Mouse (Mus musculus) forebrain, embryonic 10.5 days (tissue): Measurements from ENCODE around the gene Stim1. TPM values are rescaled to one million over a fixed set of nuclear protein-coding genes. Genes with fewer than 3 reads are reported as not detected.
"Not testable (repeated sequence)": the region's sequence is repeated elsewhere in the genome, so short reads cannot be mapped to it uniquely, and the experiment has no call there.

Experiments
- DNase-seq: peaks from one replicate; pipeline ENCODE4 v3.0.0-alpha.2; 2017; ENCODE audit warnings: low spot score; ENCODE audit errors: extremely low spot score
- H3K27ac ChIP-seq: fragments of 300-500 bp; sonication (generic); 2 replicates; pipeline ENCODE4 v1.5.1; 2016; ENCODE audit warnings: mild to moderate bottlenecking
- H3K27me3 ChIP-seq: fragments of 300-500 bp; sonication (generic); 2 replicates; pipeline ENCODE4 v1.6.1; 2016; ENCODE audit warnings: mild to moderate bottlenecking; ENCODE audit not compliant: poor library complexity, severe bottlenecking
- H3K36me3 ChIP-seq: fragments of 300-500 bp; sonication (generic); replicated peaks from 2 replicates; pipeline ENCODE4 v1.6.1; 2016; ENCODE audit warnings: mild to moderate bottlenecking, moderate library complexity
- H3K4me1 ChIP-seq: fragments of 300-500 bp; sonication (generic); 2 replicates; pipeline ENCODE4 v1.6.1; 2016
- H3K4me3 ChIP-seq: fragments of 300-500 bp; sonication (generic); 2 replicates; pipeline ENCODE4 v1.5.1; 2016; ENCODE audit warnings: mild to moderate bottlenecking, moderate library complexity
- H3K9me3 ChIP-seq: fragments of 300-500 bp; sonication (generic); 2 replicates; pipeline ENCODE4 v1.6.1; 2016; ENCODE audit warnings: mild to moderate bottlenecking, moderate library complexity
- WGBS: fragments of 180-500 bp; shearing (Covaris S2); methylation state at CpG from one replicate; pipeline ENCODE4 v1.1.7; 2016; 5-methylcytosine and 5-hydroxymethylcytosine counted together
- polyA plus RNA-seq: library from polyadenylated mRNA; unstranded; fragments of >200 nt; fragmentation: Nextera tagmentation; extraction: Ambion mirVana; gene quantifications from 2 replicates; pipeline ENCODE4 v1.2.1, GENCODE M21; 2016

Gene Stim1
- polyA plus RNA-seq, 1 experiment from 2014 or later = 11.7 TPM

DNA sequence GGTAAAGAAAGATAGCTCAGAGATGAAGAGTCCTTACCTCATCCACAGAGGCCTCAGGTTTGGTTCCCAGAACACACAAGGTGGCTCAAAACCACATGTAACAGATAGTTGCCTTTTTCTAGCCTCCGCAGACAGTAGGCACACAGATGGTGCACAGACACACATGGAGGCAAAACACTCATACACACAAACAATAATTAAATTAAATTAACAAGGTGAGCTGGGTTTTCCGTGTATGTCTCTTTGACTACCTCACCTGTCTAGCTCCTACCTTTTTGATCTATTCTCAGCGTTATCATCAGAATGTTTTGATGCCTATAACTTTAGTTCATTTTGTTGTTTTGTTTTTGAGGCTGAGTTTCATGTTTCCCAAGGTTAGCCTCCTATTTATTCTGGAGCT is 11.7 kb upstream of the Stim1 start, which contains the start of gene Rhog:
TSS of gene Rhog (minus strand) at position 101 of the 400 bp plus-strand sequence.
- no peak for DNase-seq
- no peaks in the 10 kb centered on the region for H3K9me3 ChIP-seq
- WGBS = 84% methylated on average over 3 of the region's 3 CpGs
- no peak within 1 kb of the TSS for H3K4me3 ChIP-seq
- H3K4me1 ChIP-seq = peaks cover 5% of the 10 kb centered on the region
- no peaks in the 10 kb centered on the region for H3K36me3 ChIP-seq
- no peak within 1 kb of the TSS for H3K27ac ChIP-seq
- H3K27me3 ChIP-seq = no peaks in the 10 kb centered on the region

DNA sequence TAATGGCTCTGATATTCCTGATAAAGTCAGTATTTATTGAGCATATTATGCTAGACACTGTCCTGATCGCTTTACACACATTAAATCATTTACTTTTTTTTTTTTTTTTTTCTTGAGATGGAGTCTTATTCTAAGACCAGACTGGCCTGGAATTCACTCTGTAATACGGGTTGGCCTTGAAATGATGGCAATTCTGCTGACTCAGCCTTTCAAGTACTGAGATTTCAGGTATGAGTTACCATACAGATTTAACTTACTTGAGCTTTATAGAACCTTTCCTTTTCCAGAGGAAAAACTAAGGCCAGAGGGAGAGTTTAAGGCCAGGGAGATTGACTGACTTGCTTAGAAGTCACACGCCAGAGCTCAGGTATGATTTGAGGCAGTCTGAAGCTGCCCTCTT is 11.0 kb upstream of the Stim1 start:
- H3K4me1 ChIP-seq = no peaks in the 10 kb centered on the region
- 84% methylated on average over 3 of the region's 3 CpGs for WGBS
- no peak for DNase-seq

DNA sequence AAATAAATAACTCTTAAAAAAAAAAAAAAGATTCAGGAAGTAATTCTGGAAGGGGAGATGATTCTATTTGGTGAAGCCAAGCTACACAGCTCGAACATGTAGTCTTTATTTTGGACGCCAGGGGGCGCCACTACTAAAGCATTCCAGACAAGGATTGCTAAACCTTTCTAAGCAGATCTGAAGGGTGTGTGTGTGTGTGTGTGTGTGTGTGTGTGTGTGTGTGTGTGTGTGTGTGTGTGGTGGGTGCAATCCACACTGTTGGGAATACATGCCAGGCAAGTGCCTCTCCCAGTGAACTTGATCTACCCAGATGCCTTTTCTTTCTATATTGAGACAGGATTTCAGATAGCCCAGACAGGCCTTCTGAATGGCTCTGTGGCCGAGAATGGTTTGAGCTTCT is 9.4 kb upstream of the Stim1 start:
- no peak overlapping the region for H3K4me3 ChIP-seq
- H3K9me3 ChIP-seq = no peaks in the 10 kb centered on the region
- H3K4me1 ChIP-seq = no peaks in the 10 kb centered on the region
- no peak overlapping the region for H3K27ac ChIP-seq
- DNase-seq = peak; percentile 75
- no peaks in the 10 kb centered on the region for H3K27me3 ChIP-seq
- H3K36me3 ChIP-seq = no peaks in the 10 kb centered on the region
- 22% methylated on average over 4 of the region's 4 CpGs for WGBS

More for the DNA sequence above, 11.0 kb upstream of the Stim1 start:
- Histone ChIP-seq H3K36me3 (no peaks in the 10 kb centered on the region), H3K27ac (no peak overlapping the region), H3K9me3 (no peaks in the 10 kb centered on the region), H3K27me3 (no peaks in the 10 kb centered on the region), H3K4me3 (no peak overlapping the region)

DNA sequence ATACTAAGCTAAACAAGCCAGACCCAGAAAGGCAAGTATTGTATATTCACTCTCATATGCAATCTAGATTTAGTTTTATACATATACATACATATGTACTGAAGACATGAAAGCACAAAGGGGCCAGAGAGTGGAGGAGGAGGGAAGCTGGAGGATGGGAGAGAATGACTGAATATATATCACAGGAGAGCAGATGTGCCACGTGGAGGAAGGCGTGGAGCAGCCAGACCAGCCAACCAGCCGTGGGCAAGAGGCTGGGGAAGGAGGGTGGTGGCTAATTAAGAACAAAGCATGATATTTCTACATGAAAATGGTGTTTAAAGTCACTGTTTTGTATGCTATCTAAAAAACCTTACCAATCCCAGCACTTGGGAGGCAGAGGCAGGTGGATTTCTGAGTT is 8.9 kb upstream of the Stim1 start:
- no peaks in the 10 kb centered on the region for H3K36me3 ChIP-seq
- WGBS = 84% methylated on average over 3 of the region's 3 CpGs
- no peaks in the 10 kb centered on the region for H3K9me3 ChIP-seq
- H3K27me3 ChIP-seq = no peaks in the 10 kb centered on the region
- H3K27ac ChIP-seq = no peak overlapping the region
- no peak overlapping the region for H3K4me3 ChIP-seq
- DNase-seq = no peak
- H3K4me1 ChIP-seq = no peaks in the 10 kb centered on the region

DNA sequence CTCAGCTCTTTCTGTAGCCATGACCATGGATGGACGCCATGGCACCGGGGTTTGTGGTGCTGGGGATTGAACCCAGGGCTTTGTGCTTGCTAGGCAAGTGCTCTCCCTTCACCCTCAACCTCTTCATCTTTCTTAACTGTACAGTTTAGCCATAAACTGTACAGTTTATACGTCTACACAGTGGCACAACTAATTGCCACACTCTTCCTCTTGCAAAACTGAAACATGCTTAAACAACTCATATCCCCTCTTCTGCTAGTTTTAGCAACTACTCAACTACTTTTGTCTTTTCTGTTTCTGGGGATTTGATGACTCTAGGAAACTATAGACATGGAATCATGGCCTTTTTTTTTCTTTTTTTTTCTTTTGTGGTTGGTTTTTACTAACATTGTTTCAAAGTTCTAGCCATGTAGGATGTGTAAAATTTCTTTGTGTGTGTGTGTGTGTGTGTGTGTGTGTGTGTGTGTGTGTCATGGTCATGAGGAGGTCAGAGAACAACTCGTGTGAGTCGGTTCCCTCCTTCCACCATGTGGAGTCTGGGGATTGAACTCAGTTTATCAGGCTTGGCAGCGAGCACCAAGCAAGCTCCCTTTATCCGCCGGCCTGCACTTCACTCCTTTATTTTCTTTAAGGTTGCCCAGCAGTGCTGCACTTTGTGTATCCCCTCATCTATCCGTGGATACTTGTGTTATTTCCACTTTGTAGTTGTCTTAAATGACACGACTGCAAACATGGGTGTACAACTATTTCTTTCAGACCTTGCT is 7.7 kb upstream of the Stim1 start:
- 85% methylated on average over 10 of the region's 10 CpGs for WGBS
- no peak for DNase-seq
- no peaks in the 10 kb centered on the region for H3K4me1 ChIP-seq

DNA sequence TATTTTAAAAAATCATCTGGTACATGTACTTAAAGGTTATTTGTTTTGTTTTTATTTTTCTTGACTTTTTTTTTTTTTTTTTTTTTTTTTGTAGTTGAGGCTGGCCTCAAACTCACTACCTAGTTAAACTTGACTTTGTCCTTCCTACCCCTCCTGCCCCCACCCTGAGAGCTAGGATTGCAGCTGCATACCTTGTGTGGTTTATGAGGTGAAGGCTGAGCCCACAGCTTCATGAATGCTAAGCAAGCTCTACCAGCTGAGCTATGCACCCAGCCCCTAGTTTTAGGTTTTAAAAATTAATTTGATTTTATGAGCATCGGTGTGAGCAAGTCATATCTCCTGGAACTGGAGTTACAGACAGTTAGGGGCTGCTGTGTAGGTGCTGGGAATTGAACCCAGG is 7.1 kb upstream of the Stim1 start:
- Histone ChIP-seq H3K27me3 (no peaks in the 10 kb centered on the region), H3K27ac (no peak overlapping the region), H3K4me1 (no peaks in the 10 kb centered on the region), H3K9me3 (no peaks in the 10 kb centered on the region), H3K4me3 (no peak overlapping the region), H3K36me3 (no peaks in the 10 kb centered on the region)
- WGBS = 97% methylated on average over 1 of the region's 1 CpGs
- no peak for DNase-seq

More for the DNA sequence above, 7.7 kb upstream of the Stim1 start:
- H3K36me3 ChIP-seq = no peaks in the 10 kb centered on the region
- no peaks in the 10 kb centered on the region for H3K27me3 ChIP-seq
- no peak overlapping the region for H3K27ac ChIP-seq
- no peak overlapping the region for H3K4me3 ChIP-seq
- no peaks in the 10 kb centered on the region for H3K9me3 ChIP-seq

DNA sequence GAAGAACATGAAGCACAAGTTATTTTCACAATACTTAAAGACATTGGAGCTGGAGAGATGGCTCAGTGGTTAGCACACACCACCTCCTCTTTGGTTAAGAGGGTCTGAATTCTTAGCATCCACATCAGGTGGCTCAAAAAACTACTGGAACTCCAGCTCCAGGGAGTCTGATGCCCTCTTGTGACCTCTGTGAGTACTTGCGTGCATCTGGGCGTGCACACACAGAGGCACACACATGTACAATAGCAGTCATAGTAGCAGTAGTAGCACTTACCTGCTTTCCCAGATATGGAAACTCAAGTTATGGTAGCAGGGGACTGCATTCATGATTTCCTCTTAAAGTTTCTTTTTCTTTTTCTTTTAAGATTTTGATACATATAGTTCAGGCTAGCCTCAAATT is 4.6 kb upstream of the Stim1 start:
- Histone ChIP-seq H3K9me3 (no peaks in the 10 kb centered on the region), H3K4me1 (peaks cover 6% of the 10 kb centered on the region), H3K36me3 (no peaks in the 10 kb centered on the region), H3K27me3 (peaks cover 2% of the 10 kb centered on the region), H3K27ac (no peak overlapping the region), H3K4me3 (no peak overlapping the region)
- WGBS = 85% methylated on average over 2 of the region's 2 CpGs
- no peak for DNase-seq

DNA sequence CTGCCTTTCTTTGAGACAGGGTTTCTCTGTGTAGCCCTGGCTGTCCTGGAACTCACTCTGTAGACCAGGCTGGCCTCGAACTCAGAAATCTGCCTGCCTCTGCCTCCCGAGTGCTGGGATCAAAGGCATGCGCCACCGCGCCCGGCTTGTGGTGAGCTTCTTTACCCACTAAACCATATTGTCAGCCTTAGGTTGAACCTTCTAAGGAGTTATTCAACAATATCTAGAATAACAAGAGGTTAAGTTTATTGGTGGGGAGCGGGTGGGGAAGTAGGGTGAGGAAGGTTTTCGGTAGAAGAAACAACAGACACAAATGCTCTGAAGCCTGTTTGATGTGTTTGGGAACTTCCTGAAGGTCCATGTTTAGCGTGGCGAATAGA is 1.6 kb upstream of the Stim1 start:
- not testable (repeated sequence) for H3K36me3 ChIP-seq, H3K9me3 ChIP-seq, H3K4me3 ChIP-seq, DNase-seq, H3K27ac ChIP-seq
- peaks cover 26% of the 10 kb centered on the region for H3K27me3 ChIP-seq
- H3K4me1 ChIP-seq = peaks cover 17% of the 10 kb centered on the region
- WGBS = 90% methylated on average over 10 of the region's 10 CpGs

DNA sequence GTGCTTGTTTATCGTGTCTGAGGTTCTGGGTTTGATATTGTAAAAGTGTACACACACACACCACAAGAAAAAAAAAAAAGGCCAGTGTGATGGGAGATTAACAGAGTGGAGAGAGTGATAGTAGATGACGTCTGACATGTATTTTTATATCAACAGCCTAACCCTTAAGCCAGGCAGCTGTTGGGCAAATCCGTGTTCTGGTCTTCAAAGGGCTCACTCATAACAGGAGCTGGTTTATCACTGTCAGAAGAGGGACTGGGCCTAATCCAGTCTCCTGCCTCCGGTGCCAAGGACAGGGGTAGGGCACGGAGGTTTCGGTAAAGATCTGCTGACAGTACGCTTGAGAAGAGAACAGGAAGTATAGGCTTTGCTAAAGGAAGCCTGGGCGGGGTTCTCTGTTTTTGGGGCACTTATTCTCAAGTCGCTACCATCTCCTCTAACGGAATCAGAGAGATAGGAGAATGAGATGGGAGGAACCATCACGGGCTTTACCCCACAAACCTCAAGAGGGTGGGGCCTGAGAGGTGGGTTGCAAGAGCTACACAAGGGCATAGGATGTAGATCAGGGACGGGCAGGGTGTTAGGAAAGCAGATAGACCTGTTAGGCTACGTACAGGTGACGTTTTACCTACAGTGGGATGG is 1.1 kb upstream of the Stim1 start:
- Histone ChIP-seq H3K27me3 (peaks cover 26% of the 10 kb centered on the region), H3K4me1 (peaks cover 17% of the 10 kb centered on the region), H3K9me3 (no peaks in the 10 kb centered on the region), H3K36me3 (no peaks in the 10 kb centered on the region), H3K4me3 (peak overlapping the region; percentile 90; the same call in 1 of the 2 replicates), H3K27ac (no peak overlapping the region)
- no peak for DNase-seq
- WGBS = 53% methylated on average over 14 of the region's 14 CpGs

DNA sequence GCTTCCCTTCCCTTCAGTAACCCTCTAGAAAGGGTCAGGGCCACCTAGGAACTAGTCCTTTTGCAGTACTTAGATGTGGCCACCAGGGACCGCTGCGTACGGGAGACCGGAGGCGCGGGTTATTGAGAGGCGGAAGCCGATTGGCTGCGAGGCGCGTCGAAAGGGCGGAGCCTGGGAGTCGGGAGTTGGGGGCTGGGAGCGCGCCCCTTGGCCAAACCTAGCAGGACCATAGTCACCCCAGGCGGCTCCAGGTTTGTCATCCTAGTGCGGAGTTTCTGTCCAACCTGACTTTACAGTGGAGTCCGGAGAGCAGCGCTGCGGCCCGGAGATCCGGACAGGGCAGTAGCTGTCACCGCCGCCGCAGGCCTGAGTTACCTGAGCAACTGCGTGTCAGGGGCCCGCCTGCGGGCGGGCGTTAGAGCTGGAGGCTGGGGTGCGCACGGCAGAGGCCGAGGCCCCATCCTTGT is 460 bp upstream of the Stim1 start:
- no peaks in the 10 kb centered on the region for H3K36me3 ChIP-seq
- H3K27me3 ChIP-seq = peaks cover 26% of the 10 kb centered on the region
- H3K27ac ChIP-seq = peak overlapping the region; percentile 85
- WGBS = under 1% methylated on average over 34 of the region's 34 CpGs
- H3K4me1 ChIP-seq = peaks cover 17% of the 10 kb centered on the region
- peak overlapping the region; percentile 90 for H3K4me3 ChIP-seq
- DNase-seq = peak; percentile 93
- no peaks in the 10 kb centered on the region for H3K9me3 ChIP-seq

DNA sequence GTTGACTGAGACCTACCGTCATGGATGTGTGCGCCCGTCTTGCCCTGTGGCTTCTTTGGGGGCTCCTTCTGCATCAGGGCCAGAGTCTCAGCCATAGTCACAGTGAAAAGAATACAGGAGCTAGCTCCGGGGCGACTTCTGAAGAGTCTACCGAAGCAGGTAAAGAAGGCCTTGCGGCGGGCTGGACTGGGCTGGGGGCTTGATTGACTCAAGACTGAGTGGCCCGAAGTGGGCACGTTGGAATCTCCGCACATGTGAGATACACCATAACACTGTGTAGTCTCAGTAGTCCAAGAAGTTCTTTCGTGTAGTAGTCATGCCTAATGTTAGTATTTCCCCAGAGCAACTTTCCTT is 766 bp downstream of the Stim1 start:
- no peaks in the 10 kb centered on the region for H3K36me3 ChIP-seq
- WGBS = 5% methylated on average over 12 of the region's 12 CpGs
- peak overlapping the region; percentile 85 for H3K27ac ChIP-seq
- DNase-seq = no peak
- peak overlapping the region; percentile 90 for H3K4me3 ChIP-seq
- H3K9me3 ChIP-seq = no peaks in the 10 kb centered on the region
- peaks cover 17% of the 10 kb centered on the region for H3K4me1 ChIP-seq
- peaks cover 26% of the 10 kb centered on the region for H3K27me3 ChIP-seq

DNA sequence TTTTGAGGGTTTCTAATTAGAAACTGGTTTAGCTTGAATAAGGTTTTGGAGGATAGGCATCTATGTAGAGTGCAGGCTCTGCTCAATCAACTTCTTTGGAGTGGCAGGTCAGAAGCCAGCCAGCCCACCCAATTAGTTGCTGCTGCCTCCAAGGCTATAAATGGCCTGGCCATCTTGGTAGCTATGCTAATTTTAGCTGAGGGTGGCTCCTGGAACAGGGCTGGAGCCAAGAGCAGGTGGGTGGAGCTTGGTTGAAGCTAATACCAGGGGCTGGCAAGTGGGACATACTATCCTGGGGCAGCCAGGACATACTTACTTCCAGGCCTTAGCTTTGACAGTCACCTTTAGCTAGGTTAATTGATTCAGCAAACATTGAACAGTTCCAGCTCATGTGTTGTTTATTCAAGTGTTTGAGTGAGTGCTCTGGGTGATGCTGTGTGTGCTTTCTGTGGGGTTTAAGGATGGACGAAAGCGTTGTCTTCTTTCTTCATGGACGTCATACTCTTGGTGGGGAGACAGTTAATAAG is 4.9 kb downstream of the Stim1 start:
- Histone ChIP-seq H3K4me1 (peaks cover 13% of the 10 kb centered on the region), H3K27me3 (peaks cover 26% of the 10 kb centered on the region), H3K9me3 (no peaks in the 10 kb centered on the region), H3K36me3 (no peaks in the 10 kb centered on the region), H3K27ac (no peak overlapping the region), H3K4me3 (no peak overlapping the region)
- DNase-seq = no peak
- 93% methylated on average over 3 of the region's 3 CpGs for WGBS

DNA sequence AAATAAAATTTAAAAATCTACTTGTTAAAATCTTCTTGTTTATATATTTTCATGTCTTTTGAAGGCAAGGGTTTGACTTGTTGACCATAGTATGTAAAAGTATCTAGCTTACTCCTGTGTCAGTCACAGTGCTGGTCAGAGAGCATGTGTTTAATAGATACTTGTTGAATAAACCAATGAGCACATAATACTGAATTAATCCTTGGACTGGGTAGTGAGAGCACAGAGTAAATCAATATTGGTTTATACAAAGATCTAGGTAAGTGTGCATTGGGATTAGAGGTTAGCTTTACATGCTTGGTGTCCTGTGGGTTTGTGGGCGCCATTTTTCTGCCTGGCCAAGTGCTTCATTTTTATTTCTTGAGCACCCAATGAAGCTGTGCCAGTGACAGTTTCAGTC is 13.8 kb downstream of the Stim1 start:
- no peak overlapping the region for H3K4me3 ChIP-seq
- DNase-seq = no peak
- WGBS = 86% methylated on average over 1 of the region's 1 CpGs

More for the DNA sequence above, 13.8 kb downstream of the Stim1 start:
- no peaks in the 10 kb centered on the region for H3K27me3 ChIP-seq
- no peak overlapping the region for H3K27ac ChIP-seq
- H3K4me1 ChIP-seq = no peaks in the 10 kb centered on the region
- H3K9me3 ChIP-seq = no peaks in the 10 kb centered on the region
- H3K36me3 ChIP-seq = no peaks in the 10 kb centered on the region
